Mouse (Mus musculus): Measurements from ENCODE around the gene Slc36a2.

DNA sequence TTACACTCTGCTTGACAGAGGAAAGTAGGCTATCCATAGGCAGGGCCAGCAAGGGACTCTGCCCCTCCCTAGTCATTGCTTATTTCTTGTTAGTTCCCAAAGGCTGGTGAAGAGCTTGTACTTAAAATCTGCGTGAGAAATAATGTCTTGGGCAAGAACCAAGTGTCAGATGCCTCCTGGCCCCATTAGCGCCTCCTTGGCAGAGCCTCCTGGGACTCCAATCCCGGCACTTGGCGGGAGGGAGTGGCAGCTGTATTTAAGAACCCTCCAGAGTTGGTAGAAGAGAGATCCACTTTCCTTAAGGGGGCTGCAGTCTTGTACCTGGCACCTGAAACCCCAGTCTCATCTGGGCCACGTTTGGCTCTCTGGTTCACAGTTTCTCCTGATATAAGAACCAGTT, 29.3 kb upstream of the Slc36a2 start:
- TF ChIP-seq CTCF (IDR thresholded peaks at IDR 0.05; ENCODE audit: extremely low read depth, insufficient read depth, low read length) (no peak), POLR2A (IDR thresholded peaks at IDR 0.05; ENCODE audit: extremely low read depth, insufficient read depth, low read length) (no peak)
